Mouse (Mus musculus) liver, adult 2 months (tissue): ENCODE measurements around the gene Cacng2. TPM values are rescaled to one million over a fixed set of nuclear protein-coding genes. Genes with fewer than 3 reads are reported as not detected.

ENCODE experiments used
- DNase-seq: peaks from one replicate; pipeline ENCODE4 v3.0.0-alpha.2; 2011; ENCODE audit warnings: low read depth, low spot score; ENCODE audit errors: extremely low read depth
- H3K27ac ChIP-seq: fragments of 200-500 bp; replicated peaks from 2 replicates; pipeline ENCODE4 v1.5.1; 2012; ENCODE audit warnings: low read depth, mild to moderate bottlenecking, control low read depth, inconsistent platforms, low read length; ENCODE audit not compliant: insufficient read depth
- H3K27me3 ChIP-seq: fragments of 200-500 bp; 2 replicates; pipeline ENCODE4 v1.6.1; 2012; ENCODE audit warnings: mild to moderate bottlenecking, moderate library complexity, low read length, inconsistent platforms; ENCODE audit not compliant: control insufficient read depth, insufficient read depth
- H3K36me3 ChIP-seq: fragments of 200-500 bp; 2 replicates; pipeline ENCODE4 v1.6.1; 2012; ENCODE audit warnings: low read length, inconsistent platforms; ENCODE audit not compliant: control insufficient read depth, insufficient read depth
- H3K4me1 ChIP-seq: fragments of 200-500 bp; 2 replicates; pipeline ENCODE4 v1.6.1; 2011; ENCODE audit warnings: low read length; ENCODE audit not compliant: control insufficient read depth, insufficient read depth
- H3K4me3 ChIP-seq: fragments of 200-500 bp; 2 replicates; pipeline ENCODE4 v1.5.1; 2011; ENCODE audit warnings: low read depth, mild to moderate bottlenecking, control low read depth, low read length, moderate library complexity; ENCODE audit not compliant: insufficient read depth
- H3K79me2 ChIP-seq: fragments of 200-500 bp; 2 replicates; pipeline ENCODE4 v1.6.1; 2012; ENCODE audit warnings: inconsistent platforms, mild to moderate bottlenecking, low read length, moderate library complexity; ENCODE audit not compliant: control insufficient read depth, insufficient read depth
- H3K9ac ChIP-seq: fragments of 200-500 bp; 2 replicates; pipeline ENCODE4 v1.6.1; 2012; ENCODE audit warnings: low read depth, mild to moderate bottlenecking, control low read depth, inconsistent platforms, low read length
- CTCF ChIP-seq: fragments of 200-500 bp; IDR thresholded peaks from 2 replicates; pipeline ENCODE4 v1.5.1; 2011; ENCODE audit warnings: low read depth, low read length, control low read depth
- POLR2A ChIP-seq: fragments of 200-500 bp; IDR thresholded peaks from 2 replicates; pipeline ENCODE4 v1.6.1; 2011; ENCODE audit warnings: low read length, control low read depth; ENCODE audit not compliant: insufficient read depth; ENCODE audit errors: extremely low read depth
- WGBS: fragments of 180-500 bp; shearing (Covaris S2); methylation state at CpG from one replicate; pipeline ENCODE4 v1.1.7; 2018; 5-methylcytosine and 5-hydroxymethylcytosine counted together
- polyA plus RNA-seq: library from polyadenylated mRNA; depleted of rRNA; stranded (reverse); fragments of >200 nt; gene quantifications from 2 replicates; pipeline ENCODE4 v1.2.3, GENCODE M21; 2012; rRNA removed
- total RNA-seq: library from RNA; depleted of rRNA; stranded (reverse); fragments of >200 nt; gene quantifications from 2 replicates; pipeline ENCODE4 v1.2.3, GENCODE M21; 2014; rRNA removed

Gene Cacng2
- total and polyA plus RNA-seq, 2 experiments = not detected

GRCm38 (mm10) chr15:77955440-77956403 is 164.1 kb downstream of the Cacng2 start:
- peak overlapping the region; percentile 24; the same call in 1 of the 2 replicates for H3K9ac ChIP-seq
- peak overlapping the region; percentile 53; the same call in 1 of the 2 replicates for H3K4me3 ChIP-seq
- no peaks in the 10 kb centered on the region for H3K79me2 ChIP-seq
- WGBS = 16% methylated on average over 52 of the region's 52 CpGs
- H3K36me3 ChIP-seq = peaks cover 17% of the 10 kb centered on the region; the same call in 1 of the 2 replicates
- H3K4me1 ChIP-seq = peaks cover 3% of the 10 kb centered on the region; the same call in 1 of the 2 replicates
- no peak overlapping the region for H3K27ac ChIP-seq
- H3K27me3 ChIP-seq = peaks cover 3% of the 10 kb centered on the region; the same call in 1 of the 2 replicates
- TF ChIP-seq POLR2A (no peak), CTCF (no peak)
- no peak for DNase-seq

- H3K36me3 ChIP-seq = peaks cover 5% of the 10 kb centered on the region; the same call in 1 of the 2 replicates
- H3K4me3 ChIP-seq = no peak overlapping the region
- no peak overlapping the region for H3K9ac ChIP-seq
- no peak for TF ChIP-seq POLR2A
- TF ChIP-seq CTCF = no peak
- peaks cover 3% of the 10 kb centered on the region; the same call in 1 of the 2 replicates for H3K27me3 ChIP-seq
- no peaks in the 10 kb centered on the region for H3K79me2 ChIP-seq
- no peak overlapping the region for H3K27ac ChIP-seq
- peaks cover 3% of the 10 kb centered on the region; the same call in 1 of the 2 replicates for H3K4me1 ChIP-seq
- DNase-seq = no peak
- WGBS = 88% methylated on average over 2 of the region's 2 CpGs
These were observed 165.5 kb downstream of the Cacng2 start for GRCm38 (mm10) chr15:77954362-77954761.

- no peaks in the 10 kb centered on the region for H3K36me3 ChIP-seq
- no peak overlapping the region for H3K27ac ChIP-seq
- 86% methylated on average over 3 of the region's 3 CpGs for WGBS
- H3K79me2 ChIP-seq = no peaks in the 10 kb centered on the region
- H3K27me3 ChIP-seq = peaks cover 3% of the 10 kb centered on the region; the same call in 1 of the 2 replicates
- no peak for TF ChIP-seq CTCF
- no peak for TF ChIP-seq POLR2A
- H3K9ac ChIP-seq = no peak overlapping the region
- H3K4me3 ChIP-seq = no peak overlapping the region
- no peak for DNase-seq
- H3K4me1 ChIP-seq = peaks cover 3% of the 10 kb centered on the region; the same call in 1 of the 2 replicates
These were observed 166.9 kb downstream of the Cacng2 start for GRCm38 (mm10) chr15:77952921-77953320.

GRCm38 (mm10) chr15:77949061-77949460 is 170.8 kb downstream of the Cacng2 start:
- H3K9ac ChIP-seq = no peak overlapping the region
- no peak for DNase-seq
- TF ChIP-seq CTCF (no peak), POLR2A (no peak)
- no peaks in the 10 kb centered on the region for H3K79me2 ChIP-seq
- H3K4me3 ChIP-seq = no peak overlapping the region
- H3K27me3 ChIP-seq = no peaks in the 10 kb centered on the region
- no peaks in the 10 kb centered on the region for H3K36me3 ChIP-seq
- H3K4me1 ChIP-seq = no peaks in the 10 kb centered on the region
- H3K27ac ChIP-seq = no peak overlapping the region
- 91% methylated on average over 7 of the region's 7 CpGs for WGBS

GRCm38 (mm10) chr15:77945711-77946110 is 174.1 kb downstream of the Cacng2 start:
- DNase-seq = no peak
- no peak for TF ChIP-seq POLR2A
- TF ChIP-seq CTCF = no peak
- 92% methylated on average over 4 of the region's 4 CpGs for WGBS
- Histone ChIP-seq H3K9ac (no peak overlapping the region), H3K27me3 (no peaks in the 10 kb centered on the region), H3K36me3 (no peaks in the 10 kb centered on the region), H3K4me3 (no peak overlapping the region), H3K27ac (no peak overlapping the region), H3K79me2 (no peaks in the 10 kb centered on the region), H3K4me1 (no peaks in the 10 kb centered on the region)

Other genes starting within 250 kb of the Cacng2 start
- gene Txn2, start 191.0 kb downstream of the Cacng2 start, total RNA-seq = 85.3 and 96.1 TPM in 2 replicates
- gene Txn2, start 191.0 kb downstream of the Cacng2 start, polyA plus RNA-seq = 441 and 448 TPM in 2 replicates
- 0.13 and 0.18 TPM in 2 replicates for gene Foxred2, start 163.3 kb downstream of the Cacng2 start, total RNA-seq
- gene Foxred2, start 163.3 kb downstream of the Cacng2 start, polyA plus RNA-seq = 0.16 and 0.18 TPM in 2 replicates
- gene Eif3d, start 149.2 kb downstream of the Cacng2 start, total RNA-seq = 57.3 and 61.3 TPM in 2 replicates
- gene Eif3d, start 149.2 kb downstream of the Cacng2 start, polyA plus RNA-seq = 92.9 and 115 TPM in 2 replicates
- gene Ift27, start 54.1 kb upstream of the Cacng2 start, total RNA-seq = 5.9 and 6.6 TPM in 2 replicates
- gene Ift27, start 54.1 kb upstream of the Cacng2 start, polyA plus RNA-seq = 16.7 and 17.2 TPM in 2 replicates
- gene Pvalb, start 86.4 kb upstream of the Cacng2 start, total RNA-seq = 1.5 TPM in 1 of 2 replicates, not detected in the other
- gene Pvalb, start 86.4 kb upstream of the Cacng2 start, polyA plus RNA-seq = not detected in 2 replicates
- 2.1 and 3.2 TPM in 2 replicates for gene Ncf4, start 124.8 kb upstream of the Cacng2 start, total RNA-seq
- 1.8 and 2.5 TPM in 2 replicates for gene Ncf4, start 124.8 kb upstream of the Cacng2 start, polyA plus RNA-seq
- gene Csf2rb2, start 185.7 kb upstream of the Cacng2 start, total RNA-seq = 0.37 and 0.54 TPM in 2 replicates
- 0.47 and 1.1 TPM in 2 replicates for gene Csf2rb2, start 185.7 kb upstream of the Cacng2 start, polyA plus RNA-seq
- 1.8 and 3.2 TPM in 2 replicates for gene Csf2rb, start 205.7 kb upstream of the Cacng2 start, total RNA-seq
- gene Csf2rb, start 205.7 kb upstream of the Cacng2 start, polyA plus RNA-seq = 2.1 and 3.6 TPM in 2 replicates